Mouse (Mus musculus) right cerebral cortex, adult 2 months (tissue): ENCODE data around the gene Mid2.
"Not testable (repeated sequence)": the region's sequence is repeated elsewhere in the genome, so short reads cannot be mapped to it uniquely, and the experiment has no call there.

Source experiments
- DNase-seq, 2 experiments: peaks; one replicate each; pipeline ENCODE4 v3.0.0; 2021 to 2022; ENCODE audit warnings: low spot score in 2 of 2

Mid2 gene

GRCm38 (mm10) chrX:140664479-140665241 is at the start of gene Mid2:
Gene Mid2, plus strand, starts transcription at chrX:140664599.
- peak; percentile 14 to 26 for DNase-seq

DNA sequence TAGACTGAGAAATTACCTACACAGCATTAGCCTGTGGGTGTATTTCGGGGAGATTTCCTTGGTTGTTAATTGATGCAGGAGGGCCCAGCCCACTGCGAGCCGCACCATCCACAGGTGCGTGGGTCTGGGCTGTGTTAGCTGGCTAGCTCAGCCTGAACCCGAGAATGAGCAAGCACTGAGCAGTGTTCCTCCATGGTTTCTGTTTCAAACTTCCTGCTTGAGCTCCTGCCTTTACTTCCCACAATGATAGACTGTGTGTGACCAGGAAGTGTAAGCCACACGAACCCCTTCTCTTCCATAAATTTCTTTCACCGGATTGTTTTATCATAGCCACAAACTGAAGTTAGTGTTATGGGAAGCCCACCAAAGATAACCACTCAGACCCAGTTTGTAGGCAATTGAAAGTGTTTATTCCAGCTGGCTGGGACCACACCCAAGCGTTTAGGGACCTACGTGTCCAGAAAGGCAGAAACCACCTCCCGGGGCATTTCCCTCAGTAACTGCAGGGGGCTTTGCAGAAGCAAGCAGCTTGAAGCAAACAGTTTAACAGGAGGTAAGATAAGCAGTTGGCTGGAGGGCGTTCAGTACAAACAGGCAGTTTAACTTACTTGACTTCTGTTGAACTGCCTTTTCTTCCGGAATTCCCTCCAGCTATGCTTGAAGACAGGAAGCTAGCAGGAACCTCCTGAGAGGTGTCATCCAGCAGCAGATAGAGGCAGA is 39.4 kb upstream of the Mid2 start:
- DNase-seq: no peak

- DNase-seq: no peak
Measured at GRCm38 (mm10) chrX:140638028-140638427, 26.4 kb upstream of the Mid2 start.

GRCm38 (mm10) chrX:140639592-140639991 is 24.8 kb upstream of the Mid2 start:
- no peak for DNase-seq

DNA sequence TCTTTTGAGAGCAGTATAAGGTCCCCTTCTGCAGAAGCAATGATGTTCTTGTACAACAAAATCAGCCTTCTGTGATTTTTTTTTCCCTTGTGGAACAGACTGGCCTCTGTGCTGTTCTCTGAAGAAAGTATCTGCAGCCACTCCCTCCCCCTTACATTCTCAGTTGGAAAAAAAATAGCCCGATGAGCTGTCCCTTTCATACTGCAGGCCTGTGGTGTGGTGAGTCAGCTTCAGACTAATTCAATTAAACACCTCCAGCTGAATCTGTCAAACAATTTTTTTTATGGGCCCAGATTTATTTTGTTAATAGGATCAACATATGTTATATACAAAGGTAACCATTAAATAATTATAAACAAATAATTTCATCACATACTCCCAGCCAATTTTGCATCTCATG is 3.7 kb upstream of the Mid2 start:
- no peak for DNase-seq

- no peak for DNase-seq
Measured at GRCm38 (mm10) chrX:140663516-140663915, 883 bp upstream of the Mid2 start.

GRCm38 (mm10) chrX:140665242-140665810 is 927 bp downstream of the Mid2 start:
- DNase-seq: peak; percentile 8 to 20

GRCm38 (mm10) chrX:140675444-140675843 is 11.0 kb downstream of the Mid2 start:
- DNase-seq: no peak

GRCm38 (mm10) chrX:140688335-140688734 is 23.9 kb downstream of the Mid2 start:
- DNase-seq: no peak

GRCm38 (mm10) chrX:140697872-140698463 is 33.6 kb downstream of the Mid2 start:
- DNase-seq: not testable (repeated sequence)

DNA sequence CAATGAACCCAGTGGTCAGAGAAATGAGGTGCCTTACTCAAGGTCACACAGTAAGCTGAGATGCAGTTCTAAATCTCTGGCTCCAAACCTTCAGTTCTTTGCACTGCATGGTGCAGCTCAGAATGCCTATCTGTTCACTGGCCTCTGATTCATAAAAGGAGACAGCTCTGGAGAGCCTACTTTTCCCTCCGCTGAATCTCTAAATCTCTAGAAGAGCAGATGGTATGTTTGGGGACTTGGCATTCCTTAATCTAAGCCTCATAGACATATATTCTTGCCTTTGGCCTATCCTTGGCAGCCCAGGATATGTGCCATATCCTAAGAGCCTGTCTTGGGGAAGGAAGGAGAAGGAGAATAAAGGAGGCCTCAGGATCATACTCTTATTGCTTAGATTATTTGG is 38.8 kb downstream of the Mid2 start:
- DNase-seq: no peak

DNA sequence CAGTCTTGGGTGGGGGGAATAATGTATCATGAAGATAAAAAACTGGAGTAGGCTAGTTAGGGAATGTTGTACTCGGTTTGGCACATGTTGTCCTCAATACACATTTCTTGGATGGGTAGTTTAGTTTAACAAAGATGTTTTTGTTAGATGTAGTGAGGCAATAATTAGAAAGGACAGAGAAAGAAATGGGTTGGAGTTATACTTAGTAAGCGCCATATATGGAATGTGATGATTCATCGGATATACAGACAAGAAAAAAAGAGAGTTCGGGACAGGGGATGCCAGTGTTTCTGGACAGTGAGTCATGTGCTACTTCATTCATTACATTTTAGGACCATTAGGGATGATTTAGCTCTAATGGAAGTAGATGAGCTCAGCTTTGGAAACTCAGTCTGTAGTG is 41.7 kb downstream of the Mid2 start:
- no peak for DNase-seq

- DNase-seq: no peak
Measured at GRCm38 (mm10) chrX:140722400-140722799, 58.0 kb downstream of the Mid2 start.

- no peak for DNase-seq
Measured at GRCm38 (mm10) chrX:140738986-140739385, 74.6 kb downstream of the Mid2 start.

- DNase-seq: peak in 1 of 2 experiments; percentile 2
Measured at GRCm38 (mm10) chrX:140743213-140743612, 78.8 kb downstream of the Mid2 start.

GRCm38 (mm10) chrX:140769794-140770193 is 105.4 kb downstream of the Mid2 start:
- no peak for DNase-seq

DNA sequence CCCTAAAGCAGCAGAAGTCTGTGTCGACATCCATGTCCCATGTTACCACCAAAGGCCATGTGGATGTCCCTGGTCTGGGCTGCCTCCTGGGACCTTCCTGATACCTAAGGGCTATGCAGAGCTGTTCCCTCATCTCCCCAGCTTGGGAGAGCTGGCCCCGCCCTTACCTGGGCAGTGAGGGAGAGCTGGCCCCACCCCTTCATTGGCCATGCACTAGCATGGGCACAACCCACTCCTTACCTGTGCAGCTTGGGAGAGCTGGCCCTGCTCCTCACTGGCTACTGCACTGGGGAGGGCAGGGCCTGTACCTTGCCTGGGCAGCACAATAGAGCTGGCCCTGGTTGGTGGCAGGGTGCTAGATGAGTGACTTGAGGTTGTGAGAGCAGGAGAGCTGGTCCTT is 140.9 kb downstream of the Mid2 start:
- DNase-seq: no peak

DNA sequence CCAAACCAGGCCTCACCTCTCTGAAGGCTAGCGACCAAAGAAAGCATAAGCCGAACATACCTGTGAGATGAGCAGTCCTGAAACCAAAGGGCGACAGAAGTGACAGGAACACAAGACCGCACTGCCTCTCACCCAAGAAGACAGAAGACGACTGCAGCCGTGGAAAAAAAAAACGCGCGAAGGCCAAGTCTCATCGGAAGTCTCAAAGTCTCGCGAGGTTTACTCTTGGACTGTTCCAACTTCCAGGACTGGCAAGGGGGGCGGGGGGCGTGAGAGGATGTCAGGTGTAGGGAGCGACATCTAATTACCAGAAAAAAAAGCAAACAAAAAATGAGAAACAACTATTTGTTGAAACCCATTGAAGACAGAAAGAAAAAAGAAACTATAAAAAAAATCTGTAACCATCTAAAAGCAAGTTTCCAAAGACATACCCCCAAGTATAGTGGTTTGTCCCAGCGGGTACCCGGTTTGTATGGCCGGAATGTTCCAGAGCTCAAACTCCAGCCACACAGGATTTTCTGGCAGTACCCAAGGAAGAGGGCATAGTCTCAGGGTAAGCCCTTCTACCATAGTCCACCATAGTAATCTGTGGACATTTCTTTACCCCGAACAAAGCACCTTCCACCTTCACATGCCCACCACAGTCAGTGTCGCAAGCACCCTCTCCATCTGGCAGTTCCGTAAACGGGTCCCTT is 149.1 kb downstream of the Mid2 start, which contains the start of gene Tex13b:
Gene Tex13b (minus strand): TSS at position 122 of the 695 bp plus-strand sequence.
- no peak for DNase-seq
